Mouse (Mus musculus): ENCODE results near the gene Tm4sf1. TPM values are rescaled to one million over a fixed set of nuclear protein-coding genes. Genes with fewer than 3 reads are reported as not detected.
A peak's percentile ranks its signal among the peaks of the same experiment; 100 is the strongest.

Tm4sf1 gene
- 14.0 and 15.5 TPM in 2 replicates for polyA plus RNA-seq (2016; fragmentation: Nextera tagmentation; extraction: Ambion mirVana)

GRCm38 (mm10) chr3:57301921-57302539, at the start of gene Tm4sf1:
Gene Tm4sf1 (minus strand): TSS chr3:57301988.
- no peak within 1 kb of the TSS for H3K9ac ChIP-seq (replicated peaks)
- H3K27me3 ChIP-seq: no peaks in the 10 kb centered on the region
- H3K9me3 ChIP-seq: no peaks in the 10 kb centered on the region
- H3K4me3 ChIP-seq (replicated peaks): no peak within 1 kb of the TSS
- peaks cover 18% of the 10 kb centered on the region; the same call in 1 of the 2 replicates for H3K4me1 ChIP-seq (replicated peaks)
- 71% methylated on average over 2 of the region's 2 CpGs for WGBS
- ATAC-seq (ENCODE audit: insufficient number of reproducible peaks, insufficient read depth, low FRiP score, low TSS enrichment, low read depth): no peak
- H3K36me3 ChIP-seq: no peaks in the 10 kb centered on the region
- H3K27ac ChIP-seq: no peak within 1 kb of the TSS
- no peak within 1 kb of the TSS for H3K4me2 ChIP-seq

GRCm38 (mm10) chr3:57344811-57345210, 43.0 kb upstream of the Tm4sf1 start:
- no peak for ATAC-seq (ENCODE audit: insufficient number of reproducible peaks, insufficient read depth, low FRiP score, low TSS enrichment, low read depth)
- H3K36me3 ChIP-seq: no peaks in the 10 kb centered on the region
- no peak overlapping the region for H3K4me2 ChIP-seq
- no peak overlapping the region for H3K4me3 ChIP-seq (replicated peaks)
- no peak overlapping the region for H3K27ac ChIP-seq
- H3K4me1 ChIP-seq (replicated peaks): no peaks in the 10 kb centered on the region
- H3K9ac ChIP-seq (replicated peaks): no peak overlapping the region
- 84% methylated on average over 5 of the region's 5 CpGs for WGBS
- H3K9me3 ChIP-seq: no peaks in the 10 kb centered on the region
- no peaks in the 10 kb centered on the region for H3K27me3 ChIP-seq

DNA sequence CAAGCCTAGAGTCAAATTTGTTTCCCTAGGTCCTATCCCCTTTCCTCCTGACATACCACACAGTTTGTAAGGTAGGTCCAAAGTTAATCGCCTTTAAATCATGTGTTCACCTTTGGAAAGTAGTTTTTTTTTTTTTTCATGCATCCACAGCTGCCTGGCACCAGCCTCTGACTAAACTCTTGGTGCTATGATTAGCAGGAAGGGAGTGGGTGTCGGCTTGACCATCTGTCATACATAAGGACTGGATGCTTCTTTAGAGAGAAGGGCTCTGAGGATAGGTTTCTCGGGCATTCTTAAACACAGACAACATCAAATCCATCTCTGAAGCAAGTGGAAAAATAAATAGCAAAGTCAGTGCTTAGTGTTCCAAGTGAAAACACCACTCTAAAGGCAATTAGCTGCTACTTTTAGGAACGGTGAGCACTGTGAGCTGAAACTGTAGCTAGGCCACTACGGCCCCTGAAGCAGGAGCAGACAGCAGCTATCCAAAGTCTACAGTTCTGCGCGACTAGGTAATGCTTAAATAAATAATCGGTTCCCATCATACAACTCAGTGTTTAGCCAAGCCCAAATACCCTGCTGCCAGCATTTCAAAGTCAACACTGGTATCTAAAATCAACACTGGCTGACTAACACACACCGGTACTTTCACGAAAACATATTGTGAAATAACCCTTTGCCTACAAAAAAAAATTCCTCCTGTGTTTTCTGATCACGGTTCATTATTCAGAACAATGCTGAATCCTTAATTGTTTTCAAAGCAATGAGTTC, 42.2 kb upstream of the Tm4sf1 start:
- H3K9me3 ChIP-seq: no peaks in the 10 kb centered on the region
- WGBS: 87% methylated on average over 11 of the region's 11 CpGs
- no peaks in the 10 kb centered on the region for H3K36me3 ChIP-seq

DNA sequence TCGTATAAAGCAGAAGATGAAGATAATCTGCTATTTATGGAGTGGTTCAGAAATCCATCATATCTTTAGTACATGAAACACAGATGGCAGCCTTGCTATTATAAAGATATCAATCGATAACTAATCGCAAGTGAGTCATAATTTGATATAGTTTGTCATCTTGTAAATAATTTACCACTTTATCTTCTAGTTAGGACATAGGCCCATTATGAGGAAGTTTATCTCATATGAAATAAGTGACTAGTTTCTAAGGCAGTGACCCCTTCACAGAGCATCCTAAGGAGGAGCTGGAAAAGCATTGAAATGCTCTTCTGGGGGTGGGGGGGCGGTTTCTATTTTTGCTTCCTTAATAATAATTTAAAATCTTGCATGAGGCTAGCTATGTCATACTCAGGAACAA, 41.2 kb upstream of the Tm4sf1 start:
- Histone ChIP-seq H3K27ac (no peak overlapping the region), H3K9me3 (no peaks in the 10 kb centered on the region), H3K36me3 (no peaks in the 10 kb centered on the region), H3K27me3 (no peaks in the 10 kb centered on the region), H3K9ac (replicated peaks) (no peak overlapping the region), H3K4me3 (replicated peaks) (no peak overlapping the region), H3K4me2 (no peak overlapping the region), H3K4me1 (replicated peaks) (no peaks in the 10 kb centered on the region)
- no peak for ATAC-seq (ENCODE audit: insufficient number of reproducible peaks, insufficient read depth, low FRiP score, low TSS enrichment, low read depth)
- WGBS: 91% methylated on average over 4 of the region's 4 CpGs

More for the DNA sequence above, 42.2 kb upstream of the Tm4sf1 start:
- Histone ChIP-seq H3K27ac (no peak overlapping the region), H3K4me3 (replicated peaks) (no peak overlapping the region), H3K9ac (replicated peaks) (no peak overlapping the region), H3K4me1 (replicated peaks) (no peaks in the 10 kb centered on the region), H3K4me2 (no peak overlapping the region), H3K27me3 (no peaks in the 10 kb centered on the region)
- no peak for ATAC-seq (ENCODE audit: insufficient number of reproducible peaks, insufficient read depth, low FRiP score, low TSS enrichment, low read depth)

GRCm38 (mm10) chr3:57341321-57341720, 39.5 kb upstream of the Tm4sf1 start:
- 79% methylated on average over 3 of the region's 3 CpGs for WGBS
- H3K27me3 ChIP-seq: no peaks in the 10 kb centered on the region
- H3K4me2 ChIP-seq: no peak overlapping the region

DNA sequence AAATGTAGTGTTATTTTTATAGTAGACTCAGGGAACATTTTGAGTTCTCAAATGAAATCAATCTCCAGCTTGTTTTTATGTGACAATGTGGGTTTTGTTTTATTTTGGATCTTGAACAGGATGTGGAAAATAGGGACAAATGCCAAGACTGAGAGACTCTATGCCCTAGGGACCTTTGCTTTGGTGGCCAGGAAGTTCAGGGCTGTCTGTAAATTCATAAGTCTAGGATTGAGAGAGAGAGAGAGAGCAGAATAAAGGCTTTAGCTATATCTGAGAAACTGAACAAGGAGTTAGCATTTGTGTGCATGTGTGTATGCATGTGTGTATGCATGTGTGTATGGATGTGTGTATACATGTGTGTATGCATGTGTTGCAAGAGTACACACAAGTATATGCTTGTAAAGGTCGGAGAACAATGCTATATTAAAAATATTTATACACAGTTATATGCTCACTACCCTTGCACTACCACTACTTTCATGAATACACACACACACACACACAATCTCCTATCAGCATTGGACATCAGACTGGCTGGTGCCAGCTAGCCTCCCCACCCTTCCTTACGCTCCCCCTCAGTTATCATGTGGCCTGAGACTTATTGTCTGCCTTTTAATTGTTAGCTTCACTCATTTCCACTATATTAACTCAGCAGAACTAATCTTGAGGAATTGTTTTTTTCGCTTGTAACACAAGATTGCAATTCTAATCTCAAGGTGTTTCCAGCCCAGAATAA, 33.5 kb upstream of the Tm4sf1 start:
- 84% methylated on average over 3 of the region's 3 CpGs for WGBS
- 0 out of 2 replicates have a peak overlapping the region, but pooled peaks have one; percentile 23 for H3K27ac ChIP-seq
- ATAC-seq (ENCODE audit: insufficient number of reproducible peaks, insufficient read depth, low FRiP score, low TSS enrichment, low read depth): no peak

More at GRCm38 (mm10) chr3:57341321-57341720, 39.5 kb upstream of the Tm4sf1 start:
- Histone ChIP-seq H3K36me3 (no peaks in the 10 kb centered on the region), H3K4me3 (replicated peaks) (no peak overlapping the region), H3K9ac (replicated peaks) (no peak overlapping the region), H3K9me3 (no peaks in the 10 kb centered on the region), H3K27ac (no peak overlapping the region), H3K4me1 (replicated peaks) (no peaks in the 10 kb centered on the region)
- ATAC-seq (ENCODE audit: insufficient number of reproducible peaks, insufficient read depth, low FRiP score, low TSS enrichment, low read depth): no peak

DNA sequence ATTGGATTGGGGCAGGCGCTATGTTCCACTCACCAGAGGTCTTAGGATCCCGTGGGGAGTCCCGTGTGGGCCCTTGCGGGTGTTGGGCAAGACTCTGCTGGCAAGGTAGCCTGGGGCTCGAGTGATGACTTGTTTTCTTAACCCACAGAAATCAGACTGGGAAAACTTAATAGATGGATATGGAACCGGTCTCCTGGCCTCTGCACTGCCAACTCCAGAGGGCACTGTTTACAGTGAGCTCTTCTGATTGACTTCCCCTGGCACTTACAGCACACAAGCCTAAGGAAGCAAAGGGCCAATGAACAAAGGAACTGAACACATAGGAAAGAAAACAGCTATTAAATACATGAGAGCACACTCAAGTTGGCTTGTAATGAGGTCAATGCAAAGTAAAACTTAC, 26.2 kb upstream of the Tm4sf1 start:
- H3K27ac ChIP-seq: no peak overlapping the region
- ATAC-seq (ENCODE audit: insufficient number of reproducible peaks, insufficient read depth, low FRiP score, low TSS enrichment, low read depth): no peak
- H3K36me3 ChIP-seq: no peaks in the 10 kb centered on the region
- H3K4me1 ChIP-seq (replicated peaks): no peaks in the 10 kb centered on the region
- H3K27me3 ChIP-seq: no peaks in the 10 kb centered on the region
- H3K4me3 ChIP-seq (replicated peaks): no peak overlapping the region
- H3K9me3 ChIP-seq: peaks cover 10% of the 10 kb centered on the region; the same call in 1 of the 2 replicates
- H3K9ac ChIP-seq (replicated peaks): no peak overlapping the region
- WGBS: 86% methylated on average over 5 of the region's 6 CpGs
- H3K4me2 ChIP-seq: no peak overlapping the region

More for the DNA sequence above, 33.5 kb upstream of the Tm4sf1 start:
- no peak overlapping the region for H3K4me3 ChIP-seq (replicated peaks)
- no peaks in the 10 kb centered on the region for H3K4me1 ChIP-seq (replicated peaks)
- no peak overlapping the region for H3K4me2 ChIP-seq
- H3K9ac ChIP-seq (replicated peaks): no peak overlapping the region
- H3K9me3 ChIP-seq: no peaks in the 10 kb centered on the region
- H3K27me3 ChIP-seq: no peaks in the 10 kb centered on the region
- no peaks in the 10 kb centered on the region for H3K36me3 ChIP-seq

DNA sequence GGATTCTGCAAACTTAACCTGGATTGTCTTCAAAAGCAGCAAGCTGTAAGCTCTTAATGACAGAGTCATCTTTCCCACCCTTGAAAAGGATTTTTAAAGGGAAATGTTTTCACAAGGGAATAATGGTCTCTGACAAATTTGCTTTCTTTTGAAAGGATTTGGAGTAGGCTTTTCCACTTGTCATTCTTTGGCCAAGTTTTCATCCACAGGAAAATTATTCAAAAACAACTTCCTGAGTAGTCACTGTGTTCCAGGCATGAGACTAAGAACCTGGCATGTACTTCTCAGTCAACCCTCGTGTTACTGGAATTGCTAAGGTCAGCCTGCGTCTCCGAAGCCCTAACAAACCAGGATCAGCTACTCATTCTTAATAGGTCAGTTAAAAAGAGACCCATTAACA, 5.3 kb upstream of the Tm4sf1 start:
- Histone ChIP-seq H3K27ac (no peak overlapping the region), H3K27me3 (no peaks in the 10 kb centered on the region)
- 94% methylated on average over 3 of the region's 3 CpGs for WGBS

GRCm38 (mm10) chr3:57305564-57305963, 3.8 kb upstream of the Tm4sf1 start:
- WGBS: 85% methylated on average over 4 of the region's 4 CpGs
- no peak overlapping the region for H3K4me2 ChIP-seq
- H3K36me3 ChIP-seq: no peaks in the 10 kb centered on the region
- H3K4me3 ChIP-seq (replicated peaks): no peak overlapping the region
- no peak overlapping the region for H3K27ac ChIP-seq
- no peak overlapping the region for H3K9ac ChIP-seq (replicated peaks)
- no peaks in the 10 kb centered on the region for H3K27me3 ChIP-seq
- peaks cover 18% of the 10 kb centered on the region; the same call in 1 of the 2 replicates for H3K4me1 ChIP-seq (replicated peaks)
- ATAC-seq (ENCODE audit: insufficient number of reproducible peaks, insufficient read depth, low FRiP score, low TSS enrichment, low read depth): no peak
- H3K9me3 ChIP-seq: 0 out of 2 replicates have a peak, but pooled peaks cover 3% of the 10 kb centered on the region

More for the DNA sequence above, 5.3 kb upstream of the Tm4sf1 start:
- Histone ChIP-seq H3K4me3 (replicated peaks) (no peak overlapping the region), H3K4me2 (no peak overlapping the region), H3K4me1 (replicated peaks) (peaks cover 17% of the 10 kb centered on the region; the same call in 1 of the 2 replicates), H3K9me3 (0 out of 2 replicates have a peak, but pooled peaks cover 3% of the 10 kb centered on the region), H3K36me3 (no peaks in the 10 kb centered on the region), H3K9ac (replicated peaks) (no peak overlapping the region)
- ATAC-seq (ENCODE audit: insufficient number of reproducible peaks, insufficient read depth, low FRiP score, low TSS enrichment, low read depth): no peak

DNA sequence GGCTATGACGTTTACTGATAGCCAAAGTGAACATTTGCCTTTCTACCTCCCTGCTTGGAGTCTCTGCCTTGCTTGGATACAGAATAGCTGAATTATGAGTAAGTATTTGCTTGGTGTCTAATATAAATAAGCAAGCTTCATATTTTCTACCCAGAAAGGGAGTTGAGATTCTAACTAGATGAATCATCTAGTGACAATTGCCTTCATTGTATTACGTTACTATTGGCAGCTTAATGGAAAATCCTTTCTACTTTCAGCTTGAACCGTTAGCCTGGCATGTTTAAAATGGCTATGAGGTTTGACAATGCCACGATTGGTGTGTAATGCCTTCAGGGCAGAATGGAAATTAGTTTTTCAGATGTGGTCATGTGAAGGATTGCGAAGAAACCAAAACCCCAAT, 2.7 kb upstream of the Tm4sf1 start:
- Histone ChIP-seq H3K4me3 (replicated peaks) (no peak overlapping the region), H3K4me2 (no peak overlapping the region), H3K36me3 (no peaks in the 10 kb centered on the region), H3K4me1 (replicated peaks) (peaks cover 18% of the 10 kb centered on the region; the same call in 1 of the 2 replicates), H3K9ac (replicated peaks) (no peak overlapping the region), H3K27me3 (no peaks in the 10 kb centered on the region), H3K9me3 (0 out of 2 replicates have a peak, but pooled peaks cover 3% of the 10 kb centered on the region), H3K27ac (0 out of 2 replicates have a peak overlapping the region, but pooled peaks have one; percentile 45)
- WGBS: 68% methylated on average over 5 of the region's 5 CpGs
- no peak for ATAC-seq (ENCODE audit: insufficient number of reproducible peaks, insufficient read depth, low FRiP score, low TSS enrichment, low read depth)

GRCm38 (mm10) chr3:57304050-57304449, 2.3 kb upstream of the Tm4sf1 start:
- 64% methylated on average over 4 of the region's 4 CpGs for WGBS
- no peaks in the 10 kb centered on the region for H3K9me3 ChIP-seq
- no peak overlapping the region for H3K4me2 ChIP-seq
- H3K9ac ChIP-seq (replicated peaks): no peak overlapping the region
- no peak for ATAC-seq (ENCODE audit: insufficient number of reproducible peaks, insufficient read depth, low FRiP score, low TSS enrichment, low read depth)
- no peak overlapping the region for H3K4me3 ChIP-seq (replicated peaks)
- H3K36me3 ChIP-seq: no peaks in the 10 kb centered on the region
- 0 out of 2 replicates have a peak overlapping the region, but pooled peaks have one; percentile 45 for H3K27ac ChIP-seq
- H3K4me1 ChIP-seq (replicated peaks): peaks cover 18% of the 10 kb centered on the region; the same call in 1 of the 2 replicates
- H3K27me3 ChIP-seq: no peaks in the 10 kb centered on the region

All from limb, embryonic 12.5 days (tissue).